Mouse (Mus musculus) kidney, embryonic 14.5 days (tissue): Measurements from ENCODE around the gene Fam19a3. TPM values are rescaled to one million over a fixed set of nuclear protein-coding genes. Genes with fewer than 3 reads are reported as not detected.

ENCODE experiments used
- ATAC-seq: fragments of 200-750 bp; cut with Nextera tagmentation; 2 replicates; pipeline ENCODE4 v1.8.0; 2017; ENCODE audit warnings: moderate number of reproducible peaks, mild to moderate bottlenecking, moderate TSS enrichment, moderate library complexity; ENCODE audit not compliant: low FRiP score, low TSS enrichment
- H3K27ac ChIP-seq: fragments of 300-500 bp; sonication (generic); 2 replicates; pipeline ENCODE4 v1.5.1; 2014; ENCODE audit warnings: low read depth, mild to moderate bottlenecking, low read length, moderate library complexity, mixed read lengths
- H3K27me3 ChIP-seq: fragments of 300-500 bp; sonication (generic); 2 replicates; pipeline ENCODE4 v1.6.1; 2014; ENCODE audit warnings: mild to moderate bottlenecking, low read length; ENCODE audit not compliant: control insufficient read depth, insufficient read depth
- H3K36me3 ChIP-seq: fragments of 300-500 bp; sonication (generic); 2 replicates; pipeline ENCODE4 v1.6.1; 2014; ENCODE audit warnings: low read length, mixed read lengths; ENCODE audit not compliant: control insufficient read depth, insufficient read depth
- H3K4me1 ChIP-seq: fragments of 300-500 bp; sonication (generic); 2 replicates; pipeline ENCODE4 v1.6.1; 2014; ENCODE audit warnings: low read length, mixed read lengths; ENCODE audit not compliant: control insufficient read depth, insufficient read depth
- H3K4me2 ChIP-seq: fragments of 300-500 bp; sonication (generic); replicated peaks from 2 replicates; pipeline ENCODE4 v1.6.1; 2014; ENCODE audit warnings: low read depth, mild to moderate bottlenecking, low read length
- H3K4me3 ChIP-seq: fragments of 300-500 bp; sonication (generic); 2 replicates; pipeline ENCODE4 v1.5.1; 2014; ENCODE audit warnings: mild to moderate bottlenecking, low read length
- H3K9ac ChIP-seq: fragments of 300-500 bp; sonication (generic); 2 replicates; pipeline ENCODE4 v1.6.1; 2014; ENCODE audit warnings: low read depth, mild to moderate bottlenecking, low read length, moderate library complexity
- H3K9me3 ChIP-seq: fragments of 300-500 bp; sonication (generic); 2 replicates; pipeline ENCODE4 v1.6.1; 2016; ENCODE audit warnings: low read length; ENCODE audit not compliant: control insufficient read depth
- WGBS: fragments of 180-500 bp; shearing (Covaris S2); extraction: QIAGEN DNeasy Blood & Tissue Kit; methylation state at CpG from one replicate; pipeline ENCODE4 v1.1.7; 2014; 5-methylcytosine and 5-hydroxymethylcytosine counted together
- polyA plus RNA-seq: library from polyadenylated mRNA; unstranded; fragments of >200 nt; fragmentation: Nextera tagmentation; extraction: Ambion mirVana; gene quantifications from 2 replicates; pipeline ENCODE4 v1.2.1, GENCODE M21; 2014

Fam19a3 gene
- polyA plus RNA-seq, 1 experiment from 2014 or later, result 0.09 TPM

GRCm38 (mm10) chr3:104794953-104795470, 13.4 kb upstream of the Fam19a3 start:
- Histone ChIP-seq H3K27me3 (no peaks in the 10 kb centered on the region), H3K27ac (peak overlapping the region; percentile 82), H3K4me3 (no peak overlapping the region), H3K36me3 (peaks cover 69% of the 10 kb centered on the region), H3K4me1 (peaks cover 60% of the 10 kb centered on the region), H3K4me2 (no peak overlapping the region), H3K9me3 (no peaks in the 10 kb centered on the region), H3K9ac (0 out of 2 replicates have a peak overlapping the region, but pooled peaks have one; percentile 12)
- ATAC-seq, result no peak
- WGBS, result 35% methylated on average over 12 of the region's 12 CpGs

- H3K27ac ChIP-seq, result peak overlapping the region; percentile 82
- H3K4me3 ChIP-seq, result no peak overlapping the region
- H3K27me3 ChIP-seq, result no peaks in the 10 kb centered on the region
- H3K36me3 ChIP-seq, result peaks cover 61% of the 10 kb centered on the region
- 46% methylated on average over 19 of the region's 20 CpGs for WGBS
- ATAC-seq, result peak; percentile 92
- no peaks in the 10 kb centered on the region for H3K9me3 ChIP-seq
- no peak overlapping the region; the same call in 1 of the 2 replicates for H3K9ac ChIP-seq
- peaks cover 65% of the 10 kb centered on the region for H3K4me1 ChIP-seq
- no peak overlapping the region; the same call in 1 of the 2 replicates for H3K4me2 ChIP-seq
These were observed 12.5 kb upstream of the Fam19a3 start for GRCm38 (mm10) chr3:104793871-104794828.

- Histone ChIP-seq H3K4me3 (no peak overlapping the region), H3K27ac (0 out of 2 replicates have a peak overlapping the region, but pooled peaks have one; percentile 37), H3K4me1 (peaks cover 65% of the 10 kb centered on the region), H3K9ac (no peak overlapping the region), H3K27me3 (no peaks in the 10 kb centered on the region), H3K36me3 (peaks cover 55% of the 10 kb centered on the region), H3K4me2 (no peak overlapping the region), H3K9me3 (no peaks in the 10 kb centered on the region)
- 68% methylated on average over 15 of the region's 15 CpGs for WGBS
- ATAC-seq, result no peak
These were observed 11.0 kb upstream of the Fam19a3 start for GRCm38 (mm10) chr3:104792360-104793270.

DNA sequence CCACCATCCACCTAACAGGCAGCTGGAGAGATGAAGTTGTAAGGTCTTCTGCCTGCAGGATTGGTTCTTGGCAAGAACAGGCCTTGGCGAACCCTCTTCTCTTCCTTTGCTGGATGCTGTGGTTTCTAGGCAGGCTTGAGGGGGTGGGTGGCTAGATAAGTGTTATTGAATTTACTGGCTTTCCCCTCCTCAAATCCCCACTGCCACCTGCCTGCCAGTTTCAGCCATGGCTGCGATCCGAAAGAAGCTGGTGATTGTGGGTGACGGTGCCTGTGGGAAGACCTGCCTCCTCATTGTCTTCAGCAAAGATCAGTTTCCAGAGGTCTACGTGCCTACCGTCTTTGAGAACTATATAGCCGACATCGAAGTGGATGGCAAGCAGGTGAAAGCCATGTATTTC, 10.0 kb upstream of the Fam19a3 start:
- Histone ChIP-seq H3K36me3 (peaks cover 45% of the 10 kb centered on the region), H3K27ac (no peak overlapping the region), H3K4me2 (no peak overlapping the region), H3K9ac (no peak overlapping the region), H3K27me3 (no peaks in the 10 kb centered on the region), H3K4me3 (no peak overlapping the region), H3K4me1 (peaks cover 63% of the 10 kb centered on the region), H3K9me3 (no peaks in the 10 kb centered on the region)
- no peak for ATAC-seq
- WGBS, result 94% methylated on average over 8 of the region's 8 CpGs

GRCm38 (mm10) chr3:104791017-104791416, 9.4 kb upstream of the Fam19a3 start:
- H3K4me1 ChIP-seq, result peaks cover 57% of the 10 kb centered on the region
- H3K4me2 ChIP-seq, result peak overlapping the region; percentile 83
- 19% methylated on average over 4 of the region's 4 CpGs for WGBS
- H3K9ac ChIP-seq, result peak overlapping the region; percentile 79; the same call in 1 of the 2 replicates
- peak overlapping the region; percentile 65; the same call in 1 of the 2 replicates for H3K27ac ChIP-seq
- no peaks in the 10 kb centered on the region for H3K9me3 ChIP-seq
- no peaks in the 10 kb centered on the region for H3K27me3 ChIP-seq
- H3K4me3 ChIP-seq, result peak overlapping the region; percentile 53
- peaks cover 39% of the 10 kb centered on the region for H3K36me3 ChIP-seq
- no peak for ATAC-seq

DNA sequence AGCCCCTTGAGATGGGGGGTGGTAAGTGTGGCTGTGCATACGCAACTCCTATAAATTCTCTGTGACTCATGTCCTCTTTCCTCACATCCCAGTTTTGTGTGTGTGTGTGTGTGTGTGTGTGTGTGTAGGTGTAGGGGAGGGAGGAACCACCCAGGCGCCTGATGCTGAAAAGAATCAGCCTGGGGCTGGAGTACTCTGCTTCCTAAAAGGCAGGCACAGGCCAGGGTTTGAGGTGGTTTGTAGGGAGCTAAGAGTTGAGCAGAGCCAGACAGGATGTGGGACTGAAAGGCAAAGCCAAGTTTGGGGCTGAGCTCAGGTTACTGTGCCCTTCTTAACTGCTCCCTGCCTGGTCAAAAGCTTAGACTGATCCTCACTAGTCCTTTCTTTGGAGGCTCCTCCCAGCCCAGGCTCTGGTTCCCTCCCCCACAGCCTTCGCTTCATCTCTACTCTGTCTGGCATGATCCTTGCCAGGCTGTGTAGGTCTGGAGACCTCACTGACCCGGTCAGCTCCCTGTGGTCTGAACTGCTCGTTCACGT, 8.8 kb upstream of the Fam19a3 start:
- 0 out of 2 replicates have a peak, but pooled peaks cover 2% of the 10 kb centered on the region for H3K27me3 ChIP-seq
- H3K36me3 ChIP-seq, result peaks cover 34% of the 10 kb centered on the region
- WGBS, result 10% methylated on average over 6 of the region's 6 CpGs
- peak; percentile 14 for ATAC-seq
- H3K4me1 ChIP-seq, result peaks cover 54% of the 10 kb centered on the region
- H3K4me3 ChIP-seq, result peak overlapping the region; percentile 53
- H3K9me3 ChIP-seq, result no peaks in the 10 kb centered on the region
- peak overlapping the region; percentile 65; the same call in 1 of the 2 replicates for H3K27ac ChIP-seq
- peak overlapping the region; percentile 79; the same call in 1 of the 2 replicates for H3K9ac ChIP-seq
- peak overlapping the region; percentile 83 for H3K4me2 ChIP-seq

DNA sequence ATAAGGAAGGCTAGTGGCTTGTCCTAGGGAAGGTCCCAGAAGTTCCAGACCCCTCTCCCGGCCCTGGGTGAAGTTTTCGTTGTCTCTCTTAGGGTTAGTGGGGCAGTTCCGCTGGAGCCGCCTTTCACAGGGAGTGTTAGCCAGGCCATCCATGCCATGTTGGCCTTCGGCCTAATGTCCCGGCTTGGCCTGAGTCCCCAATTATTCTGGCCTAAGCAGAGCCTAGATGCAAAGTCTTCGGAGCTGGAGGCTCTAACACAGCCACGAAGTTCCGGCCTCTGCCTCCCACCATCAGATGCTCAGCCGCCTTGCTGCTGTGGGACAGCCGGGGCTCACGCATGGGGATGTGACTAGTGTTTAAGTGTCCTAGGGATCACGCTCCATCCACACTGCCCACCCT, 8.2 kb upstream of the Fam19a3 start:
- peaks cover 28% of the 10 kb centered on the region for H3K36me3 ChIP-seq
- 0 out of 2 replicates have a peak, but pooled peaks cover 3% of the 10 kb centered on the region for H3K27me3 ChIP-seq
- WGBS, result 11% methylated on average over 13 of the region's 13 CpGs
- H3K9ac ChIP-seq, result peak overlapping the region; percentile 79
- H3K9me3 ChIP-seq, result no peaks in the 10 kb centered on the region
- peak overlapping the region; percentile 83 for H3K4me2 ChIP-seq
- H3K4me3 ChIP-seq, result peak overlapping the region; percentile 53
- H3K4me1 ChIP-seq, result peaks cover 48% of the 10 kb centered on the region
- ATAC-seq, result no peak
- peak overlapping the region; percentile 65 for H3K27ac ChIP-seq

GRCm38 (mm10) chr3:104789312-104789605, 7.6 kb upstream of the Fam19a3 start:
- H3K27ac ChIP-seq, result peak overlapping the region; percentile 65
- peak; percentile 22; the same call in 1 of the 2 replicates for ATAC-seq
- 3% methylated on average over 10 of the region's 10 CpGs for WGBS

More at GRCm38 (mm10) chr3:104789312-104789605, 7.6 kb upstream of the Fam19a3 start:
- Histone ChIP-seq H3K9ac (peak overlapping the region; percentile 79), H3K36me3 (peaks cover 27% of the 10 kb centered on the region), H3K9me3 (no peaks in the 10 kb centered on the region), H3K27me3 (peaks cover 3% of the 10 kb centered on the region; the same call in 1 of the 2 replicates), H3K4me2 (peak overlapping the region; percentile 83), H3K4me3 (peak overlapping the region; percentile 53), H3K4me1 (peaks cover 42% of the 10 kb centered on the region)
